Mouse (Mus musculus) fat pad, adult 2 months (tissue): Measurements from ENCODE around the gene Notch1.
A peak's percentile ranks its signal among the peaks of the same experiment; 100 is the strongest.

Source experiments
- DNase-seq: peaks from one replicate; pipeline ENCODE4 v3.0.0-alpha.2; 2011; ENCODE audit warnings: low read depth, low spot score; ENCODE audit errors: extremely low read depth

Gene Notch1

DNA sequence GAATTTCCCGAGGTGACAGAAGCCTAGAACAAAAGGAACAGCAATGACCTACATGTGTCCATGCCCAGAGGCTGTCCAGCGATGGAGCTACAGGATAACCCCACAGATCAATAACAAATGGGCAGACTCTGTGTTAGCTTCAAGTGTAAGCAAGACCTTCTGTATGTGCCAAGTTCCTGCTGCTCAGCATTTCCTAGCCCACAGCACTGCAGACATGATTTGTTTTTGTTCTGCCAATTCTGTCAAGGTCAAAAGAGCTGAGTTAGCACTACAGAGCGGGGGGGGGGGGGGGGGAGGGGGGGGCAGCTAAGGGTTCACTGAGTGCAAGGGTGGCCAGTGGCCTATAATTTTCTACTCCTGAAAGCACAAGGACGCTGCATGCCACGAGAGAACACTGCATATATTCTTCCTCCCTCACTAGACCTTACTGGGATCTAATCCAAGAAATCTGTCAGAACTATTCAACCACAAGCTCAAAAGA lies 105.5 kb downstream of the Notch1 start:
- peak; percentile 67 for DNase-seq

DNA sequence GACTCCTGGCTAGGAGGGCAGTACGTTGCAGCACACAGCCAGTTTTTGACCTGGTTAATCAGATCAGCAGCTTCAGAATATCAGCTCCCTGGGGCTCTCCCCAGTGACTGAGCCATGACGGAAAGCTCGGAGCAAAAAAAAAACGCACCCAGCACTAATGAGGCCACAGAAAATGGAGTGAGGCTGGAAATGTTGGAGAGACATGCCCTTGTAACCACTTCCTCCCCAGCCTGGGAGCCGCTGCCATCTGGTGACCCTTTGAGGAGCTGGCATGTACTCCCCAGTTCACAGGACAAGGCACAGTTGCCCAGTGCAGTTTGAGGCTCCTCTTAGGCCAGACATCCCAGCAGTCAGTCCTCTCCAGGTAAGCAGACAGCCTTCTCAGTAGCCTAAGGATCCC lies 106.4 kb downstream of the Notch1 start:
- DNase-seq, result no peak

DNA sequence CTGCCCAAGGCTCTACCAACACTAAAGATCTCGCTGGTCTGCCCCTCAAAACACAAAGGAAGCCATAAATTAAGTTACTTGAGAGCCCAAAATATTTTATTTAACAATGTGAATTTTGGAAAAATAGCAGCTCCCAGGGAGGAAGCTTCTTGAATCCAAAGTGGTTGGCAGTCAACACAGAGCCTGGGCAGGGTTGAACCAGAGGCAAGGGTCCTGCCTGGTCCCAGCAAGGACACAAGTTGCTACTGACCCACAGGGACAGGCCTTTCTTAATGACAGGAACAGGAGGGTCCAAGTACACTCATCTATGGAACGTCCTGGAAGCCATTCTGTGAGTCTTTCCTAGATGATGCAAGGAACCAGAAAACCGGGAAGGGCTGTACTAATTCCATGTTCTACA lies 107.1 kb downstream of the Notch1 start:
- no peak for DNase-seq

DNA sequence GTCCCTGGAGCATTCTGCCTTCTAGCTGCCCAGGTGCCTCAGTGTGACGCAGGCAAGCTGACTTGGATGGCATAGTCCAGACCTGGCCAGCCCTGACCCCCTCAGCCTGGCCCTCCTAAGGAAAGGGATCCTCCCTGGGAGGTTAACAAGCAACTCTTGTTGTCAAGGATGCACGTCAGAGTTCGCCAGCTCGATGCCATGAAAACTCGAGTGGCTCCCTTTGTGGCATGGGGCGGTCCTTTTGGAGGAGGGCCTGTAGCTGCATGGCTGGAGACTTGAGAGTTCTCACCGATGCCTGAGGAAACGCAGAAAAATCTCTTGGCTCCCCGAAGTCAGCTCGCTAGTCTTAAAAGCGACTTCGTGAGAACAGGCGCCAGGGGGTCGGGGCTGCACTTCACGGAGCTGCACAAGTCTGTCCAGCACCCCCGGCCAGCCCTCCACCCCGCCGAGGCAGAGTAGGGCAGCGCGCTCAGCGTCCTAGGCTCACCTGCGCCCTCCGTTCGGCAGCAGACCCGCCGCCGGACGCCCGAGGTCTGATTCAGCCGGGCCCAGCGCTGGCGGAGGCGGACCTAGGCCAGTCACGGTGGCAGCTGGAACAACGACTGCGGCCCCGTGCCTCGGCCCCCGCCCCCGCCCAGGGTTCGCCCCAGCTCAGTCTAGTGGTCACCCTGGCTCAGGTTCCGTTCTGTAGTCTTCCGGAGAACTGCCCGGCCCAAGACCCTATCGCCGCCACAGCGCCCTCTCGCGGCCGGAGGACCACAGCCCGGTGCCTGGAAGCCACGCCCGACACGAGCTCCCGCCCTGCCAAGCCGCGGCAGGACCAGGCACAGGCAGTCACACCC lies 107.7 kb downstream of the Notch1 start, which contains the start of gene Inpp5e:
Inpp5e (minus strand) TSS at position 689 of the 842 bp plus-strand sequence.
- DNase-seq, result no peak
